Mouse (Mus musculus) hindbrain, embryonic 11.5 days (tissue): ENCODE results near the gene Dirc2. TPM values are rescaled to one million over a fixed set of nuclear protein-coding genes. Genes with fewer than 3 reads are reported as not detected.
A peak's percentile ranks its signal among the peaks of the same experiment; 100 is the strongest.

ENCODE experiments used
- ATAC-seq: fragments of 200-750 bp; cut with Nextera tagmentation; 2 replicates; pipeline ENCODE4 v1.8.0; 2017; ENCODE audit warnings: mild to moderate bottlenecking, moderate TSS enrichment, moderate library complexity; ENCODE audit not compliant: low FRiP score
- DNase-seq: peaks from one replicate; pipeline ENCODE4 v3.0.0-alpha.2; 2015; ENCODE audit warnings: low spot score
- H3K27ac ChIP-seq: fragments of 300-500 bp; sonication (generic); 2 replicates; pipeline ENCODE4 v1.5.1; 2014; ENCODE audit warnings: mild to moderate bottlenecking, low read depth, low read length
- H3K27me3 ChIP-seq: fragments of 300-500 bp; sonication (generic); 2 replicates; pipeline ENCODE4 v1.6.1; 2014; ENCODE audit warnings: mild to moderate bottlenecking, low read length, moderate library complexity, mixed read lengths; ENCODE audit not compliant: control insufficient read depth, insufficient read depth
- H3K36me3 ChIP-seq: fragments of 300-500 bp; sonication (generic); 2 replicates; pipeline ENCODE4 v1.6.1; 2014; ENCODE audit warnings: mild to moderate bottlenecking, low read length, moderate library complexity, mixed read lengths; ENCODE audit not compliant: control insufficient read depth, insufficient read depth
- H3K4me1 ChIP-seq: fragments of 300-500 bp; sonication (generic); replicated peaks from 2 replicates; pipeline ENCODE4 v1.6.1; 2014; ENCODE audit warnings: low read length, mixed read lengths; ENCODE audit not compliant: control insufficient read depth, insufficient read depth
- H3K4me2 ChIP-seq: fragments of 300-500 bp; sonication (generic); replicated peaks from 2 replicates; pipeline ENCODE4 v1.6.1; 2014; ENCODE audit warnings: mild to moderate bottlenecking, low read depth, low read length
- H3K4me3 ChIP-seq: fragments of 300-500 bp; sonication (generic); 2 replicates; pipeline ENCODE4 v1.5.1; 2014; ENCODE audit warnings: low read depth, low read length
- H3K9ac ChIP-seq: fragments of 300-500 bp; sonication (generic); 2 replicates; pipeline ENCODE4 v1.6.1; 2014; ENCODE audit warnings: low read depth, low read length
- H3K9me3 ChIP-seq: fragments of 300-500 bp; sonication (generic); 2 replicates; pipeline ENCODE4 v1.6.1; 2016; ENCODE audit warnings: low read length; ENCODE audit not compliant: control insufficient read depth
- WGBS: fragments of 180-500 bp; shearing (Covaris S2); extraction: QIAGEN DNeasy Blood & Tissue Kit; methylation state at CpG from one replicate; pipeline ENCODE4 v1.1.7; 2014; 5-methylcytosine and 5-hydroxymethylcytosine counted together
- polyA plus RNA-seq: library from polyadenylated mRNA; unstranded; fragments of >200 nt; fragmentation: Nextera tagmentation; extraction: Ambion mirVana; gene quantifications from 2 replicates; pipeline ENCODE4 v1.2.1, GENCODE M21; 2014

Dirc2 gene
- polyA plus RNA-seq, 1 experiment from 2014 or later, result 20.1 TPM

DNA sequence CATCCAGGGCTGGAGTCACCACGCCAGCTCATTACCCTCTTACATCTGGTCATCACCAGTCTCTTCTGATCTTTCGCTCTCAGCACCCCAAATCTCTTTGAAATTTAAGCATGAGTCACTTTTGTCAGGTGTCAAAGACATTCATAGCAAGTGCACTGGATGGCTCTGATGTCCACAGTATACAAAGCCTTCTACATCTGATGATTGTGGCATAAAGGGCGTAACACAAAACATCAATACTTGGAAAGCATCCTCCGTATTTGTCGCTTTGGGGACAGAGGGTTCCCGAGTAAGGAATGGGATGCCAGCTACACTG, 729 bp downstream of the Dirc2 start:
- DNase-seq (no peak), ATAC-seq (peak; percentile 3; the same call in 1 of the 2 replicates)
- Histone ChIP-seq H3K9ac (peak overlapping the region; percentile 94), H3K4me1 (peaks cover 5% of the 10 kb centered on the region), H3K9me3 (no peaks in the 10 kb centered on the region), H3K27me3 (no peaks in the 10 kb centered on the region), H3K27ac (no peak overlapping the region), H3K4me3 (peak overlapping the region; percentile 81), H3K4me2 (peak overlapping the region; percentile 86), H3K36me3 (no peaks in the 10 kb centered on the region)
- WGBS, result 26% methylated on average over 6 of the region's 6 CpGs

DNA sequence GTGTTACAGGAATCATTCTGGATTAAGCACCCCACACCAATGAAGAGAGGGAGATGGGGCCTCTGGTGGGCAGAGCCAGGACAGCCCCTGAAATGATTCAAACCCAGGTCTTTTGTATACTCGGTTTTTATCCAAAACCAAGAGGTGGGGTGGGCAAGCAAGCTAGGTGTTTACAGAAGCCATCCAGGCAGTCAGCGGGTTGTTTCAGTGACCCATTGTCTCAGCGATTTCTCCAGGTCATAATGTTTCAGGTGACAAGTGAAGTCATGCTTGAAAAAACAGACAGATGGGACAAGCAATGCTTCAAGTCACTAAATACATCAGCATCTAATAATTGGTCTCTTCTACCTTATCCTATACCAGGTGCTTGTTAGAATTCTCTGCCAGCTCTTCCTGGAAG, 2.8 kb downstream of the Dirc2 start:
- H3K4me3 ChIP-seq, result no peak overlapping the region
- ATAC-seq (no peak), DNase-seq (no peak)
- H3K27ac ChIP-seq, result no peak overlapping the region
- no peaks in the 10 kb centered on the region for H3K9me3 ChIP-seq
- no peak overlapping the region for H3K9ac ChIP-seq
- WGBS, result 75% methylated on average over 3 of the region's 3 CpGs
- H3K27me3 ChIP-seq, result no peaks in the 10 kb centered on the region
- H3K4me2 ChIP-seq, result no peak overlapping the region
- peaks cover 5% of the 10 kb centered on the region for H3K4me1 ChIP-seq
- no peaks in the 10 kb centered on the region for H3K36me3 ChIP-seq

DNA sequence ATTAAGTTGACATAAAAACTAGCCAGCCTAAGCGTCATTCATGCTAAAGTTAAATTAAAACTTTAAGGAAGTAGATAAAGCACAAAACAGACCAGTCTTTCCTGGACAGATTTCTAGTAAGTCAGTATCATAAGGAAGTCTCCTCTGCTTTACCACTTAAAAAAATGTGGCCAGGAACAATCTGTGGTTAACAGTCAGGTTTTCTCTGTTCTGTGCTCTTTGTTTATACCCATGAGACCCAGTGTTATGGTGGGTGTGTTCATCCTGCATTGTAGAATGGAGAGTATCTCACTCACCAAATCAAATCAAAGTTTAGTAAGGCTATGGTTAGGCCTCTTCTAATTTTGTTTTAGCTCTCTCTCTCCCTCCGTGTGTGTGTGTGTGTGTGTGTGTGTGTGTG, 3.7 kb downstream of the Dirc2 start:
- Histone ChIP-seq H3K4me2 (no peak overlapping the region), H3K36me3 (no peaks in the 10 kb centered on the region), H3K9me3 (no peaks in the 10 kb centered on the region), H3K9ac (no peak overlapping the region), H3K27ac (no peak overlapping the region), H3K27me3 (no peaks in the 10 kb centered on the region), H3K4me3 (no peak overlapping the region), H3K4me1 (0 out of 2 replicates have a peak, but pooled peaks cover 2% of the 10 kb centered on the region)
- WGBS, result 87% methylated on average over 2 of the region's 2 CpGs
- DNase-seq (no peak), ATAC-seq (no peak)

DNA sequence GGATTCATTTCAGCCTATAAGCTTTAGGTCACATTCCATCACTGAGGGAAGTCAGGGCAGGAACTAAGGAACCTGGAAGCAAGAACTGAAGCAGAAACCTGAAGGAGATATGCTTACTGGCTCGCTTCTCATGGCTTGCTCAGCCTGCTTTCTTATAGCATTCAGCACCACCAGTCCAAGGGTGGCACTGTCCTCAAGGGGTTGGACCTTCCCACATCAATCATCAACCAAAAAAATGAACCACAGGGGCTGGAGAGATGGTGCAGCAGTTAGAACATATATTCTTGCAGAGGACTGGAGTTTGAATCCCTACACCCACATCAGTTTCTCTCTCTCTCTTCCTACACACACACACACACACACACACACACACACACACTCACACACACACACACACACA, 4.2 kb downstream of the Dirc2 start:
- H3K27ac ChIP-seq, result no peak overlapping the region
- H3K4me1 ChIP-seq, result 0 out of 2 replicates have a peak, but pooled peaks cover 2% of the 10 kb centered on the region
- no peak overlapping the region for H3K4me2 ChIP-seq
- DNase-seq (no peak), ATAC-seq (no peak)
- H3K27me3 ChIP-seq, result no peaks in the 10 kb centered on the region
- H3K9ac ChIP-seq, result no peak overlapping the region
- no peaks in the 10 kb centered on the region for H3K9me3 ChIP-seq
- H3K36me3 ChIP-seq, result no peaks in the 10 kb centered on the region
- H3K4me3 ChIP-seq, result no peak overlapping the region
- WGBS, result 80% methylated on average over 1 of the region's 1 CpGs

DNA sequence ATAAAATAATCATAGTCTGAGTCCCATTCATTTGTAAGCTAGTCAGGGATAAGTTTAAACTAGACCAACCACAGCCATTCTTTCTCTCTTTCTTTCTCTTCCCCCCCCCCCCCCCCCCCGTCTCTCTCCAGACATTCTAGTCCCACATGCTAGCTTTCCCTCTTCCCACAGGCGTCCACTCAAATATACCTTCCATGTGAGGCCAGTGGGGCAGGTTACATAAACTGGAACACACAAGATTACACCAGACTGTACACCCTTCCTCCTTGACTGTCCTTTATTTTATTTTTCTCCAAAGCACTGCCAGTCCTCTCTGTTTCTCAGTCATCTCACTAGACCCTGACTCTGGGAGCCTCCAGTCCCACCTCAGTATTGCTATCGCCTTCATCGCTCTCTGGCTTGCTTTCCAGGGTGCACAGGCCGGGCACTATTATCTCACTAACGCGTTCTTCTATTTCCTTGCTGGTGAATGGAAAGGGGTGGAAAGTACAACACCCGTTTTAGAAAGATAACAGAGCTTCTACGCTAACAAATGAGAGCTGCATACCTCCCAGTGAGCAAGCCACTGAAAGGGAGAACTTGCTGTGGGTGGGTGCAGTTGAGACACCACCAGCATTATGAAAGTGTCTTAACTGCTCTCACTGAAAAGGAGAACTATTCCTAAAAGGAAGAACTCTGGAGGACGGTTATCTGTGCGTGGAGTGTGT, 5.4 kb downstream of the Dirc2 start:
- no peak overlapping the region for H3K9ac ChIP-seq
- no peaks in the 10 kb centered on the region for H3K4me1 ChIP-seq
- no peak overlapping the region for H3K27ac ChIP-seq
- no peak overlapping the region for H3K4me2 ChIP-seq
- DNase-seq (no peak), ATAC-seq (no peak)
- WGBS, result 85% methylated on average over 10 of the region's 11 CpGs
- H3K9me3 ChIP-seq, result no peaks in the 10 kb centered on the region
- H3K27me3 ChIP-seq, result no peaks in the 10 kb centered on the region
- no peak overlapping the region for H3K4me3 ChIP-seq
- no peaks in the 10 kb centered on the region for H3K36me3 ChIP-seq

DNA sequence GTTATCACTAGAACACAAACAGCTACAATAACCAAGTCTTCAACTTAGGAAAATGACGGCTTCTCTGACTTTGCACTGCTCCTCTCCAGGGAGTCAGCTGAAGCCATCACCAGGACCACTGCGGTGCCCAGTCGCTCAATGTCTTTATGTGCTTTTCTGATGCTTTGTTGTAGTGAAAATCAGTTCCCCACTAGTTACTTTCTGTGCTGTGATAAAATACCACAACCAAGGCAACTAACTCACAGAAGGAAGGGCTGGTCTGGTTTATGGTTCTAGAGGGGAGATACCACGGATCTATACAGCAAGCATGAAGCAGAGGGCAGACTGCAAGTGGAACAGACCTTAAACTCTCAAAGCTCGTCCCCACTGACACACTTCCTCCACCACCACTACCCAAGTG, 9.8 kb downstream of the Dirc2 start:
- Histone ChIP-seq H3K4me3 (no peak overlapping the region), H3K27me3 (no peaks in the 10 kb centered on the region), H3K9ac (no peak overlapping the region), H3K9me3 (no peaks in the 10 kb centered on the region), H3K27ac (no peak overlapping the region), H3K4me1 (no peaks in the 10 kb centered on the region), H3K36me3 (no peaks in the 10 kb centered on the region), H3K4me2 (no peak overlapping the region)
- no peak for ATAC-seq
- no peak for DNase-seq
- WGBS, result 91% methylated on average over 5 of the region's 5 CpGs

DNA sequence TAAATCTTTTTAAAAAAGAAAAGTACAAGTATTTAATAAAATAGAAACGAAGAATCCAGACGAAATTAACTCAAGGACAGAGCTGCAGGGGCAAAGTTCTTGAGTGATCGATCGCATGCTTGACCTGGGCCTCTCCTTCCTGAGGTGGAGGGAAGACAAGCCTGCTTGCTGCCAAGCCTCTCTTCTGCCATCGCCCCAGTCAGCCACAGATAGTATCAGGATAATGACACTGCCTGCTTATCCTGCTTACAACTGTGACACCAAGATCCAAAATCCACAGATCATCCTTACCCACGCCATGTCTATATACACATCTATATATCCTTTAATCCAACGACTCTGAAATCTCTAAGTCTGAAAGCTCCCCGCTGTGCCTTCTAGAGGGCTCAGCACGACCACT, 12.5 kb downstream of the Dirc2 start:
- Histone ChIP-seq H3K27ac (no peak overlapping the region), H3K27me3 (no peaks in the 10 kb centered on the region), H3K4me2 (no peak overlapping the region), H3K9ac (no peak overlapping the region), H3K36me3 (no peaks in the 10 kb centered on the region), H3K4me1 (no peaks in the 10 kb centered on the region), H3K9me3 (no peaks in the 10 kb centered on the region), H3K4me3 (no peak overlapping the region)
- 89% methylated on average over 9 of the region's 9 CpGs for WGBS
- DNase-seq (no peak), ATAC-seq (no peak)

DNA sequence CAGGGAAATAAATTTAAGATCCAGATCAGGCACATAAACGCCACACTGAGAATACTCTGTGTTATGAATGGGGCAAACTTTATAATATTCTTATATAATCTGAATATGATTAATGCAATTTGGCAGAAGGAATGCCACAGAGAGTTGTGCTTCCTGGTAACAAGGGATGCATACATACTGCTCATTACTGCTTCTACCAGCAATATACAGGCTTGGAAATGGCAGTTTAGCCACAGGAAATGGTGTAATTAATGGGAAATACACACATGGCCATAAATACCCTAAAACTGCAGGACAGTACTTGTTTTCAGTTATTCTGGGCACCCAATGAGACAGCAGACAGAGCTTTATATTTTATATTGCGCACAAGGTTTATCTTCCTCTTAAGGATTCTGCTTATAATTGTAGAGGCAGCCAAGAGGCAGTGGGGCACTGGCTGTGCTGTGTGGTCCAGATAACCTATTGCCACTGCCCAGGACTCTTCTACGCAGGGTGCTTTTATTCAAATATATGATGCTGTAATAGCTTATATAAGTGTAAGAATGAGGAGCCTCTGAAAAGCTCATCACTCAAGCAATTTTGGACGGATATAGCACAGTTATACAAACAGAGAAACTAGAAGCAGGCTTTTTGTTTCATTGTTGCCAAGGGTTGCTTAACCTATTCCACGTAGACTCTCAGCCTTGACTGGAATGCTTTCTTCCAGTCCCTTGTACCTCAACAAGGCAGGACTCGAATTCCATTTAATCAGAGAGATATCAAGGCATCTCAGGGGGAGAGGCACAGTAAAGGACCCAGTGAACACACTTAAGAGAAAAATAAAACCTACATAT, 13.4 kb downstream of the Dirc2 start:
- ATAC-seq, result no peak
- H3K27me3 ChIP-seq, result no peaks in the 10 kb centered on the region
- H3K36me3 ChIP-seq, result no peaks in the 10 kb centered on the region
- H3K27ac ChIP-seq, result no peak overlapping the region
- H3K4me3 ChIP-seq, result no peak overlapping the region
- DNase-seq, result no peak
- no peak overlapping the region for H3K9ac ChIP-seq
- WGBS, result 86% methylated on average over 6 of the region's 6 CpGs
- no peaks in the 10 kb centered on the region for H3K9me3 ChIP-seq
- no peaks in the 10 kb centered on the region for H3K4me1 ChIP-seq
- H3K4me2 ChIP-seq, result no peak overlapping the region

DNA sequence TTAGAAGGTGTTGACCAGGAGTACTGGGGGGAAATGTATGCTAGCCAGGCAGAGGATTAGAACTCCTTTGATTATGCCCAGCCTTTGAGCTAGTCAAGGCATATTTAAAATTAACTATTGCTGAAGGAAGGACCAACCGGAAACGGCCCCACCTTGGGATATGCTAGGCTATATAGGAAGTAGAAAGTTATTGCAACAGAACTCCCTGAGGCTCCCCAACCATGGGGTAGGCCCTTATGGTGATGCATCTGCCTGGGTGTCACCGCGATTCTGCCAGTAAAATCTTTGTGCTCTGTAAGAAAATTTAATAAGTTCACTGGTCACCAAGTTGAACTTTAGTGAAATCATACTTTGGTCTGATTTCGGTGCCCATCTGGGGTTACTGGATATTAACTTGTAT, 15.2 kb downstream of the Dirc2 start:
- Histone ChIP-seq H3K27ac (no peak overlapping the region), H3K4me3 (no peak overlapping the region), H3K4me2 (no peak overlapping the region), H3K9ac (no peak overlapping the region), H3K36me3 (no peaks in the 10 kb centered on the region), H3K27me3 (no peaks in the 10 kb centered on the region), H3K4me1 (no peaks in the 10 kb centered on the region), H3K9me3 (no peaks in the 10 kb centered on the region)
- 94% methylated on average over 5 of the region's 5 CpGs for WGBS
- no peak for DNase-seq
- no peak for ATAC-seq
